Mouse (Mus musculus): Measurements from ENCODE around the gene Cry2.

The Cry2 gene

GRCm38 (mm10) chr2:92433578-92434374, at the start of gene Cry2:
TSS of gene Cry2 (minus strand) at chr2:92434043.
- in situ Hi-C loops (cut with MboI; ENCODE audit: low pct_unique_long_range_greater_than_20kb in 1 of 2, low sequenced_read_pairs in 2 of 2, unreplicated experiment in 1 of 2), result no loop called here

DNA sequence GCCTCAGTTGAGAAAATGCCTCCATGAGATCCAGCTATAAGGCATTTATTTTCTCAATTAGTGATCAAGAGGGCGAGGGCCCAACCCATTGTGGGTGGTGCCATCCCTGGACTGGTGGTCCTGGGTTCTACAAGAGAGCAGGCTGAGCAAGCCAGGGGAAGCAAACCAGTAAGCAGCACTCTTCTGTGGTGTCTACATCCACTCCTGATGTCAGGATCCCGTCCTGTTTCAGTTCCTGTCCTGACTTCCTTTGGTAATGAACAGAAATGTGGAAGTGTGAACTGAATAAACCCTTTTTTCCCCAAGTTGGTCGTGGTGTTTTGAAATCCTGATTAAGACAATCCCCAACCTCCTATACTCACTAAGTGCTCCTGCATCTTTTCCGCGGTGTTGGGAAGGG, 49.7 kb upstream of the Cry2 start:
- in situ Hi-C loops (cut with MboI; ENCODE audit: low pct_unique_long_range_greater_than_20kb in 1 of 2, low sequenced_read_pairs in 2 of 2, unreplicated experiment in 1 of 2), result loop anchor here (10.0 to 25.0 kb wide), 2 partner anchors 121 to 354 kb away; no protein-coding TSS in a partner anchor

DNA sequence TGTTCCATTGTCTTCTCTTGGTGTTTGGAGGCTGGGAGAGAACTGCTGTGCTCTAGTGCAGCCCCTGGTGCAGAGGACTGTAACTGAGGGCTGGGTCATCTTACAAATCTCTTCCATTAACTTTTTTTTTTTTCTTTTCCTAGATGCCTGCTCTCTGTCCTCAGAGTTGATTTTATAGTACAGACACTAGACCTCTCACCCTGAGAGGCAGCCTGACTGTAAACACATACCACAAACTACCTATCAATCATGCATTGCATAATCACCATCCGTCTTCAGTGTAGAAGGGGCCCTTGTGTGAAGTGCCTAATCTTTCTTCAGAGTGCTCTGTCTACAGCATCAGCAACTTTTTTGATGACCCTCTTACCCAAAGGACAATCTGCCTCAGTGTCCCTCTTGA, 48.7 kb upstream of the Cry2 start:
- in situ Hi-C loops (cut with MboI; ENCODE audit: low pct_unique_long_range_greater_than_20kb in 1 of 2, low sequenced_read_pairs in 2 of 2, unreplicated experiment in 1 of 2), result loop anchor here (10.0 to 25.0 kb wide), 2 partner anchors 122 to 355 kb away; no protein-coding TSS in a partner anchor

DNA sequence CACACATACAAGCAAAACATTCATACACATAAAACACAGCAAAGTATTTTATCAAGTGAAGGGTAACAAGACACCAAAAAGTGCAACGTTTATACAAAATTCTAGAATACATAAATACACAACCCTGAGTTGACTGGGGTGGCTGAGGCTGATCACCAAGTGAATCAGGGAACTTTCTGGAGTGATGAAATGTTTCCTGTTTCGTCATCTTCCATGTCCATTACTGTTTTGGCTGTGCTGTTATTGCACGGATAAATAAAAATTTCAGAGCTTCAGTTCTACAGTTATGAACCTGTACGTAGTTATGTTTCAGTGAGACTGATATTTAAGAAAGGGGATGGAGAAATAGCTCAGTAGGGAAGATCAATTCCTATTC, 44.5 kb upstream of the Cry2 start:
- in situ Hi-C loops (cut with MboI; ENCODE audit: low pct_unique_long_range_greater_than_20kb in 1 of 2, low sequenced_read_pairs in 2 of 2, unreplicated experiment in 1 of 2), result loop anchor here in 1 of 2 experiments (25.0 kb wide), 1 partner anchor 359 kb away; no protein-coding TSS in a partner anchor

DNA sequence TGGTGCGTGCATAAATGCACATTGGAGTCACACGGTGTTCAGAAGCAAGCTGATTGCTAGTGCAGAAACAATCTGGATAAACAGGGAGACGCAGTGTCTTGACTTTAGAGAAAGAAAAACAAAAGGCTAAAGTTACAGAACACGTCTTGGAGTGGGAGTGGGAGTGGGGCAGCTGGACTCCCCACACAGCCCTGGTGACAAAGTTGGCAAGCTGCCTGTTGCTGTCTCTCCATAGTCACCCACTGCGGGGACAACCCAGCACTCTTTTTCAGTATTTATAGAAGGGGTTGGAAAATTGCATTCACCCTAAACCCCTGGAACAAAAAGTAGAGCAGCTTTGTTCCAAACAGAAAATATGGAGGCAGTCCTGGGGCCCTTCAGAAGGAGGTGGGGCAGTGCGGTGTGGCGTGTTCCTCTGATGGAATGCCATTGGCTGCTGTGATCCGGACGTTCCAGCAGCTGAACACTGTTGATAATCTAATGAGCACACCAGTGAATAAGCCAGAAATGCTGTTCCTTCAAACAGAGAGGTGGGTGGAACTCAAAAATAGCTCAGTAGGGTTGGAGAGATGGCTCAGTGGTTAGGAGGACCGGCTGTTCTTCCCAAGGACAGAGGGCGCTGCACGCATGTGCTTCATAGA, 43.9 kb upstream of the Cry2 start:
- in situ Hi-C loops (cut with MboI; ENCODE audit: low pct_unique_long_range_greater_than_20kb in 1 of 2, low sequenced_read_pairs in 2 of 2, unreplicated experiment in 1 of 2), result loop anchor here in 1 of 2 experiments (25.0 kb wide), 1 partner anchor 360 kb away; no protein-coding TSS in a partner anchor

DNA sequence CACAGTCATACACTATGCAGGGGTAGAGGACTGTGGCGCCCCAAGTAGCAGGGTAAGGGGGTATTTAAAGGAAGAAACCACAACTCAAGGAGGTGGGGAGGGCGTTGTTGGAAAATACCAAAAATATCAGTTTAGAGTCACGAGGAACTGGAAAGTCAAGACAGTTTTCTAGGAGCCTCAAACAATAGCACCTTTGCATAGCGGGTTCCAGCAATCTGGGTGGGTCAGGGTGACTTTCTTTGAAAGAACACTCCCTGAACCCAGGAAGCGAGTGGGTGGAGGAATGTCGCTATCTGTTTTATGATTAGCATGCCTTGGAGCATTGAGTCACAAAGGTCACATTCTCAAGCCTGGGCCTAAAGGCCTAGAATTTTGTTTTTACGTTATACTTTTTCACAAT, 42.7 kb upstream of the Cry2 start:
- in situ Hi-C loops (cut with MboI; ENCODE audit: low pct_unique_long_range_greater_than_20kb in 1 of 2, low sequenced_read_pairs in 2 of 2, unreplicated experiment in 1 of 2), result loop anchor here in 1 of 2 experiments (25.0 kb wide), 1 partner anchor 361 kb away; no protein-coding TSS in a partner anchor

GRCm38 (mm10) chr2:92475711-92476110, 41.9 kb upstream of the Cry2 start:
- in situ Hi-C loops (cut with MboI; ENCODE audit: low pct_unique_long_range_greater_than_20kb in 1 of 2, low sequenced_read_pairs in 2 of 2, unreplicated experiment in 1 of 2), result loop anchor here in 1 of 2 experiments (25.0 kb wide), 1 partner anchor 362 kb away; no protein-coding TSS in a partner anchor

DNA sequence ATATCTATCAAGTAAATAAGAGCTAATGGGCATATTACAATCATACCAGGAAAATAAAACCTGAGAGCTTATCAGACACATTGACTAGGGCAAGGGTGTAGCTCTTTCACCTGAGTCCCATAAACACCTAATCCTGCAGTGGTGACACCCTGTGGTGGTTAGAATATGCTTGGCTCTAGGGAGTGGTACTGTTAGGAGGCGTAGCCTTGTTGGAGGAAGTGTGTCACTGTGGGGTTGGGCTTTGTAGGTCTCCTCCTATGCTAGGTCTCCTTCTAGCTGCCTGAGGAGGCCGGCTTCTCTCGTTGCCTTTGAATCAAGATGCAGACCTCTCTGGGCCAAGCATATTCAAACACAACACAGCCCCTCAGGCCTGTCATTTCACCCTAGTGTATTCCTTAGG, 41.1 kb upstream of the Cry2 start:
- in situ Hi-C loops (cut with MboI; ENCODE audit: low pct_unique_long_range_greater_than_20kb in 1 of 2, low sequenced_read_pairs in 2 of 2, unreplicated experiment in 1 of 2), result loop anchor here in 1 of 2 experiments (25.0 kb wide), 1 partner anchor 362 kb away; no protein-coding TSS in a partner anchor

GRCm38 (mm10) chr2:92471886-92472670, 38.2 kb upstream of the Cry2 start:
- in situ Hi-C loops (cut with MboI; ENCODE audit: low pct_unique_long_range_greater_than_20kb in 1 of 2, low sequenced_read_pairs in 2 of 2, unreplicated experiment in 1 of 2), result no loop called here

DNA sequence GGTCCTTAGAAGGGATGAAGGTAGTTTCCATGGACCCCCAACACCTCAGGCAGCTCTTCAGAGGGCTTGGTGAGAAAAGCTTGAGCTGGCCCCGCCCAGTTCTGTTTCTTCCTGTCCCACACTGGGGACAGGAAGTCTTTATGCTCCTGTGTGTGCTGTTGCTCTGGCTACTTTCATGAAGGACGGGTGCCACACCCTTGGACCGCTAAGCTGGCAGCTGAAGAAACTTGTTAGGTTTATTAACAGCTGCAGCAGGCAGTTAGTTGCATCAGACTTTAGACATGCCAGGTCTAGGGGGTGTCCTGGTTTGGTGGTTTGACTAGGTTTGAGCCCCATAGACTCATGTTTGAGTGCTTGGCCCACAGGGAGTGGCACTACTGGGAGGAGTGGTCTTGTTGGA, 30.8 kb upstream of the Cry2 start:
- in situ Hi-C loops (cut with MboI; ENCODE audit: low pct_unique_long_range_greater_than_20kb in 1 of 2, low sequenced_read_pairs in 2 of 2, unreplicated experiment in 1 of 2), result no loop called here

- in situ Hi-C loops (cut with MboI; ENCODE audit: low pct_unique_long_range_greater_than_20kb in 1 of 2, low sequenced_read_pairs in 2 of 2, unreplicated experiment in 1 of 2), result no loop called here
Observed at GRCm38 (mm10) chr2:92461215-92461614, 27.4 kb upstream of the Cry2 start.

DNA sequence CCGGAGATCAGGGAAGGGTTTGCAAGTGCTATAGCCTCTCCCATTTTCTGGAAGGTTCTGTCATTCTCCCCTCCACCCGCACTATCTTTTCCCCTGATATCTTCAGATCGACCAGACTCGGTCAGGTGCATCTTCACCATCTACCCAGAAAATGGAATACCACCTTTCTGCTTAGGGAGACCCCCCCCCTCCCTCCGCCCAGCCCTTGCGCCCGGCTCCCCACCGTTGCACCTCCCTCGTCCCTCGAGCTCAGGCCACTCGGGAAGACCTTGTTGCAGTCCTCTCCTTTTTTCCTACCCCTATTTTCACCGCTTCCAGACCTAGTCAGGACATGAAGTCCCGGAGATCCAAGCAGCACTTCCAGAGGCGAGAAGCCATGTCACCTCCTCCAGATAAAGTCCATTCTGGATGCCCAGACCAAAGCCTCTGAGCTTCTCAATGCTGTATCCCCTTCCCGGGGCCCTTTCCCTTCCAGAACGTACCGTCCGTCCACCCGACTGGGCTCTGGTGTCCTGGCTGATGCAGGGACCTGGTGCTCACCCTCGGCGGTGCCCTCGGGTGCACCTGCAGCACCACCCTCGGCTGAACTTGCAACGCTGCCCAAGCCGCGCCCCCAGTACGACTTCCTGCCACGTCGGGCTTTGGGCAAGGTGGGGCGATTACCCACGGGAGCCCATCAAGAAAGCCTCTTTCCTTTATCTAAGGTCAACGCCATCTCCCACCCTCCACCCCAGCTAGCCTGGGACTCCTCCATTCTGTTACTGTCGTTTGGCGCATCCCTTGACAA, 26.3 kb upstream of the Cry2 start, which contains the start of gene Slc35c1:
TSS of gene Slc35c1 (minus strand) at position 618 of the 787 bp plus-strand sequence.
- in situ Hi-C loops (cut with MboI; ENCODE audit: low pct_unique_long_range_greater_than_20kb in 1 of 2, low sequenced_read_pairs in 2 of 2, unreplicated experiment in 1 of 2), result no loop called here

- in situ Hi-C loops (cut with MboI; ENCODE audit: low pct_unique_long_range_greater_than_20kb in 1 of 2, low sequenced_read_pairs in 2 of 2, unreplicated experiment in 1 of 2), result no loop called here
Observed at GRCm38 (mm10) chr2:92459141-92459920, 25.5 kb upstream of the Cry2 start.

GRCm38 (mm10) chr2:92458481-92458880, 24.6 kb upstream of the Cry2 start:
- in situ Hi-C loops (cut with MboI; ENCODE audit: low pct_unique_long_range_greater_than_20kb in 1 of 2, low sequenced_read_pairs in 2 of 2, unreplicated experiment in 1 of 2), result no loop called here

- in situ Hi-C loops (cut with MboI; ENCODE audit: low pct_unique_long_range_greater_than_20kb in 1 of 2, low sequenced_read_pairs in 2 of 2, unreplicated experiment in 1 of 2), result no loop called here
Observed at GRCm38 (mm10) chr2:92456970-92457530, 23.2 kb upstream of the Cry2 start.

DNA sequence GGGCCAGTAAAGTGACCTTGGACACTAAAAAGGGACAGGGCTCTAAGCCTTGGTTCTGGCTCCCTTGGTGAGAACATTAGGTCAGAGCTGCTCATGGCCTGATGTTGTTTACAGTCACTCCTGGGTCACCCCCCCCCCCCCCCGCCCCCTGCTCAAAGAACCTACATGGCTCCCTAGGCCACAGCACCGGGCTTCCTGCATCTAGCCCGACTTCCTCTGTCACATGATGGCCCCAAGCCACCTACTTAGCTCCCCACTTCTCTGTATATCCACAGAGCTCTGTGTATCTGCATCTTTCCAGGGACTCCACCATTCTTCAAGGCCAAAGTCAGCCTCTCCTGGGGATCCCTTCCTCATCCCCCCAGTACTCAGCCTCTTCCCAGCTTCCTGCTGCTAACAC, 21.9 kb upstream of the Cry2 start:
- in situ Hi-C loops (cut with MboI; ENCODE audit: low pct_unique_long_range_greater_than_20kb in 1 of 2, low sequenced_read_pairs in 2 of 2, unreplicated experiment in 1 of 2), result no loop called here

DNA sequence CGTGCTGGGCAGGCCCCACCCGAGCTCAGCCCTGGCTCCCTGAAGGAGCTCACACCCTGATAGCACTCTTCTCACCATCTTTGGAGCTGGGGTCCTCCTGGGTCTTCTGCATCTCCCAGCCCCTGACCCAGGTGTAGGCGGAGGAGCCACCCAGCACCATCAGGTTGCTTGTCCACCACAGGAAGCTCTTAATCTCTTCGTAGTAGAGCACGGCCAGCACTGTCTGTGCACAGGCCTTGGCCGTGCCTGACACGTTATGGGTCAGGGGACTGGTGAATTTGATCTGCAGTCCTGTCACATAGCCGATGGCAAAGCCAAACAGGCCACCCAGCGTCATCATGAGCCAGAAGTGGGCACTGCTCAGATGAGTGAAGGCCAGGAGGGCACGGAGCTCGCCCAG, 20.3 kb upstream of the Cry2 start:
- in situ Hi-C loops (cut with MboI; ENCODE audit: low pct_unique_long_range_greater_than_20kb in 1 of 2, low sequenced_read_pairs in 2 of 2, unreplicated experiment in 1 of 2), result no loop called here

All from mouse embryonic stem cell (cell line).